Comparison of ENCODE assay signal across 8 mouse cellular contexts in genomic region chr12:30050235-30050634, GRCm38 (mm10).
DNase-seq lines count a peak whose midpoint lies in the region; ATAC-seq lines count a peak whose summit lies in the region.

No protein-coding gene starts in this region.

- H3K9me3 ChIP-seq in forebrain, embryonic 14.5 days (replicated peaks; ENCODE audit: control insufficient read depth, low read length) = no peaks in the 10 kb centered on the region
- H3K9me3 ChIP-seq in midbrain, embryonic 15.5 days = no peaks in the 10 kb centered on the region

- no peaks in the 10 kb centered on the region for H3K36me3 ChIP-seq in forebrain, embryonic 14.5 days (ENCODE audit: control insufficient read depth, insufficient read depth, low read length)
- H3K36me3 ChIP-seq in midbrain, embryonic 15.5 days (replicated peaks) = no peaks in the 10 kb centered on the region

- ATAC-seq in forebrain, embryonic 14.5 days = peak; percentile 40; the same call in 1 of the 2 replicates
- peak; percentile 72; the same call in 1 of the 2 replicates for ATAC-seq in midbrain, embryonic 15.5 days (replicated peaks)

- H3K4me1 ChIP-seq in forebrain, embryonic 14.5 days (ENCODE audit: control insufficient read depth, insufficient read depth, low read length) = no peaks in the 10 kb centered on the region
- H3K4me1 ChIP-seq in midbrain, embryonic 15.5 days = no peaks in the 10 kb centered on the region

- intact Hi-C loops in gastrocnemius, postnatal 36 days (cut with DNase I) = loop anchor here (2.0 to 5.0 kb wide), 2 partner anchors 321 to 527 kb away; no protein-coding TSS in a partner anchor

- no peaks in the 10 kb centered on the region for H3K27me3 ChIP-seq in forebrain, embryonic 14.5 days (replicated peaks; ENCODE audit: control insufficient read depth, insufficient read depth, low read length)
- 0 out of 2 replicates have a peak, but pooled peaks cover 3% of the 10 kb centered on the region for H3K27me3 ChIP-seq in midbrain, embryonic 15.5 days (replicated peaks)

- H3K27ac ChIP-seq in forebrain, embryonic 14.5 days (ENCODE audit: low read depth, low read length) = no peak overlapping the region
- H3K27ac ChIP-seq in midbrain, embryonic 15.5 days = no peak overlapping the region

- no peak overlapping the region for H3K4me3 ChIP-seq in forebrain, embryonic 14.5 days (ENCODE audit: low read depth, low read length)
- no peak overlapping the region for H3K4me3 ChIP-seq in midbrain, embryonic 15.5 days

- no peak overlapping the region for H3K9ac ChIP-seq in forebrain, embryonic 14.5 days (ENCODE audit: low read length)
- H3K9ac ChIP-seq in midbrain, embryonic 15.5 days = no peak overlapping the region

- no peak overlapping the region for H3K4me2 ChIP-seq in forebrain, embryonic 14.5 days (ENCODE audit: low read length)
- H3K4me2 ChIP-seq in midbrain, embryonic 15.5 days = no peak overlapping the region

- peak; percentile 51 for DNase-seq in gastrocnemius, adult 18-20 months (ENCODE audit: low spot score)
- DNase-seq in gastrocnemius, postnatal 36 days = no peak
- peak; percentile 28 to 41 for DNase-seq in urinary bladder, postnatal 36 days (ENCODE audit: low spot score in 2 of 2)
- DNase-seq in urinary bladder, adult 18-20 months (ENCODE audit: low spot score in 2 of 2) = no peak
- DNase-seq in forebrain, embryonic 14.5 days (ENCODE audit: low spot score) = peak; percentile 72
- peak; percentile 70 to 74 for DNase-seq in kidney, postnatal 4 days
- DNase-seq in spleen, postnatal 36 days (ENCODE audit: low spot score in 2 of 2) = no peak

- WGBS in forebrain, embryonic 14.5 days = 14% methylated on average over 4 of the region's 4 CpGs
- WGBS in midbrain, embryonic 15.5 days = 15% methylated on average over 4 of the region's 4 CpGs

Comparison
In these comparisons a context has a peak if more than half of its experiments do, and no peak if none do; other contexts are left out.
1. DNase-seq: peak in gastrocnemius, adult 18-20 months (single experiment), urinary bladder, postnatal 36 days (2 of 2), forebrain, embryonic 14.5 days (single experiment) and kidney, postnatal 4 days (2 of 2); none in gastrocnemius, postnatal 36 days (0 of 2), urinary bladder, adult 18-20 months (0 of 2) and spleen, postnatal 36 days (0 of 2).